ENCODE assay signal across 8 mouse cellular contexts in genomic region chr5:125179007-125179734, GRCm38 (mm10). TPM values are rescaled to one million over a fixed set of nuclear protein-coding genes. Genes with fewer than 3 reads are reported as not detected.
DNase-seq lines count a peak whose midpoint lies in the region; ATAC-seq and TF ChIP-seq lines count a peak whose summit lies in the region.

Gene Ncor2 (minus strand): TSS chr5:125179219.

- H3K4me3 ChIP-seq in embryonic facial prominence, embryonic 13.5 days = peak within 1 kb of the TSS; percentile 90
- H3K4me3 ChIP-seq in heart, adult 2 months = peak within 1 kb of the TSS; percentile 71
- H3K4me3 ChIP-seq in limb, embryonic 14.5 days (replicated peaks; ENCODE audit: low read length) = peak within 1 kb of the TSS; percentile 91
- H3K4me3 ChIP-seq in midbrain, embryonic 16.5 days (ENCODE audit: low read depth, low read length) = peak within 1 kb of the TSS; percentile 72

- no peak for TF ChIP-seq EP300 in heart, adult 2 months (IDR thresholded peaks at IDR 0.05; ENCODE audit: insufficient read depth, low read depth, low read length)

- intact Hi-C loops in heart, adult 2 months (cut with DNase I) = loop anchor here (2.0 to 5.0 kb wide), 3 partner anchors 14 to 88 kb away; no protein-coding TSS in a partner anchor

- under 1% methylated on average over 57 of the region's 87 CpGs for WGBS in embryonic facial prominence, embryonic 13.5 days
- WGBS in heart, adult 2 months = under 1% methylated on average over 76 of the region's 87 CpGs
- 0% methylated on average over 67 of the region's 87 CpGs for WGBS in limb, embryonic 14.5 days
- under 1% methylated on average over 66 of the region's 87 CpGs for WGBS in midbrain, embryonic 16.5 days

- ATAC-seq in embryonic facial prominence, embryonic 13.5 days (ENCODE audit: insufficient number of reproducible peaks, insufficient read depth, low FRiP score, low TSS enrichment, low read depth) = peak; percentile 71
- peak; percentile 88 for ATAC-seq in limb, embryonic 14.5 days (ENCODE audit: low FRiP score, low read depth)
- peak; percentile 76 for ATAC-seq in midbrain, embryonic 16.5 days

- peak within 1 kb of the TSS; percentile 95 for H3K9ac ChIP-seq in embryonic facial prominence, embryonic 13.5 days
- H3K9ac ChIP-seq in heart, adult 2 months (ENCODE audit: low read depth, low read length) = peak within 1 kb of the TSS; percentile 89
- H3K9ac ChIP-seq in limb, embryonic 14.5 days (ENCODE audit: low read depth, low read length, severe bottlenecking) = peak within 1 kb of the TSS; percentile 90
- H3K9ac ChIP-seq in midbrain, embryonic 16.5 days (ENCODE audit: low read depth, low read length) = peak within 1 kb of the TSS; percentile 77

- no peaks in the 10 kb centered on the region for H3K27me3 ChIP-seq in embryonic facial prominence, embryonic 13.5 days
- H3K27me3 ChIP-seq in heart, adult 2 months (ENCODE audit: control insufficient read depth, insufficient read depth, low read length) = no peaks in the 10 kb centered on the region
- no peaks in the 10 kb centered on the region for H3K27me3 ChIP-seq in limb, embryonic 14.5 days (ENCODE audit: control insufficient read depth, insufficient read depth, low read length)
- H3K27me3 ChIP-seq in midbrain, embryonic 16.5 days (ENCODE audit: control insufficient read depth, insufficient read depth, low read depth, low read length) = no peaks in the 10 kb centered on the region

- no peak for TF ChIP-seq CTCF in heart, adult 2 months (IDR thresholded peaks at IDR 0.05)

- no peak for TF ChIP-seq POLR2A in heart, adult 2 months (IDR thresholded peaks at IDR 0.05; ENCODE audit: insufficient read depth, low read depth, low read length)
- 0 out of 2 replicates have a peak, but pooled peaks have one; percentile 8 for TF ChIP-seq POLR2A in limb, embryonic 14.5 days (IDR thresholded peaks at IDR 0.05; ENCODE audit: borderline replicate concordance, extremely low read depth, insufficient read depth, insufficient read length)

- H3K79me2 ChIP-seq in heart, adult 2 months (replicated peaks; ENCODE audit: control insufficient read depth, insufficient read depth, low read length) = peaks cover 4% of the 10 kb centered on the region; the same call in 1 of the 2 replicates

- peaks cover 59% of the 10 kb centered on the region for H3K4me1 ChIP-seq in embryonic facial prominence, embryonic 13.5 days
- H3K4me1 ChIP-seq in heart, adult 2 months (ENCODE audit: control insufficient read depth, insufficient read depth, low read length) = peaks cover 16% of the 10 kb centered on the region
- H3K4me1 ChIP-seq in limb, embryonic 14.5 days (ENCODE audit: control insufficient read depth, insufficient read depth, low read length) = peaks cover 50% of the 10 kb centered on the region
- H3K4me1 ChIP-seq in midbrain, embryonic 16.5 days (ENCODE audit: control insufficient read depth, insufficient read depth, low read length) = peaks cover 45% of the 10 kb centered on the region

- H3K4me2 ChIP-seq in embryonic facial prominence, embryonic 13.5 days = peak within 1 kb of the TSS; percentile 87
- peak within 1 kb of the TSS; percentile 80 for H3K4me2 ChIP-seq in limb, embryonic 14.5 days (replicated peaks; ENCODE audit: low read depth, low read length, severe bottlenecking)
- H3K4me2 ChIP-seq in midbrain, embryonic 16.5 days (ENCODE audit: low read length) = peak within 1 kb of the TSS; percentile 89

- H3K36me3 ChIP-seq in embryonic facial prominence, embryonic 13.5 days = no peaks in the 10 kb centered on the region
- H3K36me3 ChIP-seq in heart, adult 2 months (ENCODE audit: control insufficient read depth, insufficient read depth, low read length) = no peaks in the 10 kb centered on the region; the same call in 1 of the 2 replicates
- no peaks in the 10 kb centered on the region for H3K36me3 ChIP-seq in limb, embryonic 14.5 days (ENCODE audit: control insufficient read depth, insufficient read depth, low read length)
- H3K36me3 ChIP-seq in midbrain, embryonic 16.5 days (ENCODE audit: control insufficient read depth, insufficient read depth, low read length) = no peaks in the 10 kb centered on the region

- peak within 1 kb of the TSS; percentile 97 for H3K27ac ChIP-seq in embryonic facial prominence, embryonic 13.5 days
- peak within 1 kb of the TSS; percentile 90 for H3K27ac ChIP-seq in heart, adult 2 months
- H3K27ac ChIP-seq in limb, embryonic 14.5 days (replicated peaks; ENCODE audit: low read depth, low read length) = peak within 1 kb of the TSS; percentile 89
- peak within 1 kb of the TSS; percentile 93 for H3K27ac ChIP-seq in midbrain, embryonic 16.5 days (ENCODE audit: low read length)

- H3K9me3 ChIP-seq in embryonic facial prominence, embryonic 13.5 days = no peaks in the 10 kb centered on the region
- no peaks in the 10 kb centered on the region for H3K9me3 ChIP-seq in limb, embryonic 14.5 days (ENCODE audit: control insufficient read depth, low read length)
- no peaks in the 10 kb centered on the region for H3K9me3 ChIP-seq in midbrain, embryonic 16.5 days (replicated peaks; ENCODE audit: control insufficient read depth, low read length, poor library complexity, severe bottlenecking)

- DNase-seq in 3T3-L1 (ENCODE audit: low read depth, low spot score) = peak; percentile 93
- DNase-seq in adrenal gland, postnatal 36 days = peak; percentile 86 to 93
- DNase-seq in heart, adult 2 months = peak; percentile 88 to 92
- DNase-seq in kidney, adult 8-10 months = peak; percentile 67 to 71
- DNase-seq in limb, embryonic 14.5 days (ENCODE audit: low spot score) = peak; percentile 87
- peak; percentile 52 to 71 for DNase-seq in spleen, postnatal 14 days (ENCODE audit: low spot score in 2 of 2)

RNA-seq across cellular contexts. Expression of gene Ncor2, which starts in this region (rescaled TPM):
- total RNA-seq in adrenal gland, postnatal 36 days (2021) = 100 to 1,000 TPM; 217 to 310 TPM
- polyA plus RNA-seq in embryonic facial prominence, embryonic 13.5 days (2015; fragmentation: Nextera tagmentation; extraction: Ambion mirVana) = 35.1 and 36.2 TPM in 2 replicates
- total RNA-seq in heart, adult 2 months (2021) = 10 to 100 TPM; 73.5 to 77.5 TPM
- 27.9 and 39.1 TPM in 2 replicates for polyA plus RNA-seq in heart, adult 2 months (2012; rRNA removed)
- polyA plus RNA-seq in limb, embryonic 14.5 days (2012; rRNA removed) = 75.9 and 89.8 TPM in 2 replicates
- 37.0 and 39.3 TPM in 2 replicates for polyA plus RNA-seq in limb, embryonic 14.5 days (2014; fragmentation: Nextera tagmentation; extraction: Ambion mirVana)
- 19.9 and 22.9 TPM in 2 replicates for polyA plus RNA-seq in midbrain, embryonic 16.5 days (2015; fragmentation: Nextera tagmentation; extraction: Ambion mirVana)

Comparison
In these comparisons a context has a peak if more than half of its experiments do, and no peak if none do; other contexts are left out.
1. Peak in every context shown above with its lines: DNase-seq, ATAC-seq, H3K4me3 ChIP-seq and H3K27ac ChIP-seq.